7 mouse cellular contexts compared by ENCODE assay signal in genomic region chr9:13681581-13682038, GRCm38 (mm10).
A peak's percentile ranks its signal among the peaks of the same experiment; 100 is the strongest.
DNase-seq lines count a peak whose midpoint lies in the region; ATAC-seq and TF ChIP-seq lines count a peak whose summit lies in the region.

No protein-coding gene starts in this region.

- no peaks in the 10 kb centered on the region for H3K27me3 ChIP-seq in stomach, postnatal 0 days (ENCODE audit: control insufficient read depth, insufficient read depth, low read length)

- H3K9me3 ChIP-seq in stomach, postnatal 0 days (ENCODE audit: control insufficient read depth, low read length): no peaks in the 10 kb centered on the region

- ATAC-seq in cerebellum, adult (ENCODE audit: insufficient number of reproducible peaks, low FRiP score, low TSS enrichment): peak; percentile 94
- ATAC-seq in stomach, postnatal 0 days (ENCODE audit: low FRiP score, low TSS enrichment): peak; percentile 99

- peak; percentile 81 for TF ChIP-seq CTCF in stomach, postnatal 0 days (IDR thresholded peaks at IDR 0.05; ENCODE audit: low read depth)

- 10% methylated on average over 8 of the region's 8 CpGs for WGBS in stomach, postnatal 0 days

- H3K4me2 ChIP-seq in stomach, postnatal 0 days (replicated peaks; ENCODE audit: low read depth): 0 out of 2 replicates have a peak overlapping the region, but pooled peaks have one; percentile 8

- DNase-seq in embryo, embryonic 11.5 days (ENCODE audit: low read depth, low spot score): peak; percentile 48
- DNase-seq in heart, adult 8-10 months (ENCODE audit: low spot score): peak; percentile 19
- peak; percentile 83 to 90 for DNase-seq in kidney, adult 8-10 months
- peak; percentile 74 for DNase-seq in left cerebral cortex, postnatal 4 days
- peak; percentile 79 for DNase-seq in mesoderm, embryonic 11.5 days (ENCODE audit: low read depth, low spot score)
- peak; percentile 79 for DNase-seq in stomach, postnatal 0 days (ENCODE audit: low spot score)

- intact Hi-C loops in left cerebral cortex, postnatal 4 days (cut with DNase I): no loop called here

- no peak overlapping the region for H3K9ac ChIP-seq in stomach, postnatal 0 days (ENCODE audit: low read length)

- no peaks in the 10 kb centered on the region for H3K4me1 ChIP-seq in stomach, postnatal 0 days (replicated peaks; ENCODE audit: control insufficient read depth, insufficient read depth)

- H3K36me3 ChIP-seq in stomach, postnatal 0 days (ENCODE audit: control insufficient read depth, insufficient read depth, low read length): no peaks in the 10 kb centered on the region

- H3K4me3 ChIP-seq in stomach, postnatal 0 days (ENCODE audit: low read depth, low read length): no peak overlapping the region

- peak overlapping the region; percentile 70 for H3K27ac ChIP-seq in stomach, postnatal 0 days (replicated peaks)

- TF ChIP-seq EP300 in stomach, postnatal 0 days (optimal IDR thresholded peaks at IDR 0.05): no peak

Comparison
In these comparisons a context has a peak if more than half of its experiments do, and no peak if none do; other contexts are left out.
1. DNase-seq: peak in every context shown above with its lines; median percentile 86 in kidney, adult 8-10 months; 79 in mesoderm, embryonic 11.5 days; 79 in stomach, postnatal 0 days; 74 in left cerebral cortex, postnatal 4 days; 48 in embryo, embryonic 11.5 days; 19 in heart, adult 8-10 months.